Mouse (Mus musculus): Measurements from ENCODE around the gene Slc16a3.

Slc16a3 gene

GRCm38 (mm10) chr11:120948328-120948727, at the start of gene Slc16a3:
TSS of gene Slc16a3 (plus strand) at chr11:120948480.
- peak; percentile 34 for DNase-seq

- DNase-seq = no peak
Observed at GRCm38 (mm10) chr11:120900276-120901244, 47.7 kb upstream of the Slc16a3 start.

GRCm38 (mm10) chr11:120901729-120902486, 46.4 kb upstream of the Slc16a3 start:
- no peak for DNase-seq

GRCm38 (mm10) chr11:120902487-120903142, 45.7 kb upstream of the Slc16a3 start:
- peak; percentile 37 for DNase-seq

- no peak for DNase-seq
Observed at GRCm38 (mm10) chr11:120903159-120903850, 45.0 kb upstream of the Slc16a3 start.

- DNase-seq = no peak
Observed at GRCm38 (mm10) chr11:120904561-120904960, 43.7 kb upstream of the Slc16a3 start.

- DNase-seq = peak; percentile 92
Observed at GRCm38 (mm10) chr11:120905430-120905873, 42.8 kb upstream of the Slc16a3 start.

GRCm38 (mm10) chr11:120913796-120914195, 34.5 kb upstream of the Slc16a3 start:
- no peak for DNase-seq

- peak; percentile 50 for DNase-seq
Observed at GRCm38 (mm10) chr11:120916477-120916876, 31.8 kb upstream of the Slc16a3 start.

GRCm38 (mm10) chr11:120917756-120918155, 30.5 kb upstream of the Slc16a3 start:
- no peak for DNase-seq

- no peak for DNase-seq
Observed at GRCm38 (mm10) chr11:120922528-120922927, 25.8 kb upstream of the Slc16a3 start.

GRCm38 (mm10) chr11:120928468-120928867, 19.8 kb upstream of the Slc16a3 start:
- no peak for DNase-seq

GRCm38 (mm10) chr11:120931479-120931878, 16.8 kb upstream of the Slc16a3 start:
- no peak for DNase-seq

GRCm38 (mm10) chr11:120932564-120933398, 15.5 kb upstream of the Slc16a3 start, which contains the start of gene Ccdc57:
TSS of gene Ccdc57 (minus strand) at chr11:120932872.
- DNase-seq = peak; percentile 88

- DNase-seq = no peak
Observed at GRCm38 (mm10) chr11:120937976-120938375, 10.3 kb upstream of the Slc16a3 start.

- no peak for DNase-seq
Observed at GRCm38 (mm10) chr11:120938795-120939194, 9.5 kb upstream of the Slc16a3 start.

- no peak for DNase-seq
Observed at GRCm38 (mm10) chr11:120939712-120940341, 8.5 kb upstream of the Slc16a3 start.

GRCm38 (mm10) chr11:120940959-120941358, 7.3 kb upstream of the Slc16a3 start:
- no peak for DNase-seq

- DNase-seq = no peak
Observed at GRCm38 (mm10) chr11:120945266-120945665, 3.0 kb upstream of the Slc16a3 start.

GRCm38 (mm10) chr11:120945926-120946325, 2.4 kb upstream of the Slc16a3 start:
- DNase-seq = no peak

Data from thymus, postnatal 4 days (tissue).